Mouse (Mus musculus) neural tube, embryonic 12.5 days (tissue): ENCODE measurements at regions not wholly inside any gene's neighbourhood (a gene's known extent, or its start where the extent isn't known, plus 50 kb on each side); places are given as distances from the start of the nearest gene placed in this dataset.

ENCODE experiments used
- ATAC-seq: fragments of 200-750 bp; cut with Nextera tagmentation; 2 replicates; pipeline ENCODE4 v1.8.0; 2017; ENCODE audit warnings: low read depth, mild to moderate bottlenecking, moderate TSS enrichment, moderate library complexity; ENCODE audit not compliant: low FRiP score
- H3K27ac ChIP-seq: fragments of 300-500 bp; sonication (generic); 2 replicates; pipeline ENCODE4 v1.5.1; 2016
- H3K27me3 ChIP-seq: fragments of 300-500 bp; sonication (generic); replicated peaks from 2 replicates; pipeline ENCODE4 v1.6.1; 2016; ENCODE audit warnings: mild to moderate bottlenecking
- H3K36me3 ChIP-seq: fragments of 300-500 bp; sonication (generic); 2 replicates; pipeline ENCODE4 v1.6.1; 2016; ENCODE audit warnings: mild to moderate bottlenecking
- H3K4me1 ChIP-seq: fragments of 300-500 bp; sonication (generic); 2 replicates; pipeline ENCODE4 v1.6.1; 2016
- H3K4me2 ChIP-seq: fragments of 300-500 bp; sonication (generic); replicated peaks from 2 replicates; pipeline ENCODE4 v1.6.1; 2016; ENCODE audit warnings: mild to moderate bottlenecking
- H3K4me3 ChIP-seq: fragments of 300-500 bp; sonication (generic); 2 replicates; pipeline ENCODE4 v1.5.1; 2016
- H3K9ac ChIP-seq: fragments of 300-500 bp; sonication (generic); 2 replicates; pipeline ENCODE4 v1.6.1; 2016; ENCODE audit warnings: mild to moderate bottlenecking
- H3K9me3 ChIP-seq: fragments of 300-500 bp; sonication (generic); 2 replicates; pipeline ENCODE4 v1.6.1; 2016; ENCODE audit warnings: mild to moderate bottlenecking
- whole genome bisulfite sequencing: fragments of 180-500 bp; shearing (Covaris S2); methylation state at CpG from one replicate; pipeline ENCODE4 v1.1.7; 2016; 5-methylcytosine and 5-hydroxymethylcytosine counted together

GRCm38 (mm10) chr6:117573371-117573770 lies 267.6 kb upstream of the Zfp637 start:
- Histone ChIP-seq H3K36me3 (no peaks in the 10 kb centered on the region), H3K9me3 (no peaks in the 10 kb centered on the region), H3K4me1 (no peaks in the 10 kb centered on the region), H3K27me3 (no peaks in the 10 kb centered on the region), H3K27ac (no peak overlapping the region), H3K4me2 (no peak overlapping the region), H3K9ac (no peak overlapping the region), H3K4me3 (no peak overlapping the region)
- 95% methylated on average over 8 of the region's 8 CpGs for WGBS
- ATAC-seq, result no peak

GRCm38 (mm10) chr6:117574146-117574545 lies 266.8 kb upstream of the Zfp637 start:
- no peak for ATAC-seq
- H3K4me1 ChIP-seq, result no peaks in the 10 kb centered on the region

GRCm38 (mm10) chr6:117575057-117575456 lies 265.9 kb upstream of the Zfp637 start:
- 0 out of 2 replicates have a peak, but pooled peaks have one; percentile 50 for ATAC-seq
- Histone ChIP-seq H3K27ac (no peak overlapping the region), H3K27me3 (no peaks in the 10 kb centered on the region), H3K9ac (no peak overlapping the region), H3K4me1 (no peaks in the 10 kb centered on the region), H3K4me3 (no peak overlapping the region), H3K9me3 (no peaks in the 10 kb centered on the region), H3K36me3 (no peaks in the 10 kb centered on the region), H3K4me2 (no peak overlapping the region)
- WGBS, result 55% methylated on average over 5 of the region's 5 CpGs

More at GRCm38 (mm10) chr6:117574146-117574545, 266.8 kb upstream of the Zfp637 start:
- no peaks in the 10 kb centered on the region for H3K9me3 ChIP-seq
- no peaks in the 10 kb centered on the region for H3K27me3 ChIP-seq
- no peak overlapping the region for H3K4me2 ChIP-seq
- 85% methylated on average over 10 of the region's 10 CpGs for WGBS
- no peaks in the 10 kb centered on the region for H3K36me3 ChIP-seq
- H3K4me3 ChIP-seq, result no peak overlapping the region
- H3K27ac ChIP-seq, result no peak overlapping the region
- H3K9ac ChIP-seq, result no peak overlapping the region

GRCm38 (mm10) chr6:117576021-117576420 lies 265.0 kb upstream of the Zfp637 start:
- 90% methylated on average over 9 of the region's 9 CpGs for WGBS

GRCm38 (mm10) chr6:117577539-117578521 lies 263.1 kb upstream of the Zfp637 start:
- H3K27ac ChIP-seq, result no peak overlapping the region
- no peak overlapping the region for H3K4me2 ChIP-seq
- no peaks in the 10 kb centered on the region for H3K4me1 ChIP-seq
- no peaks in the 10 kb centered on the region for H3K9me3 ChIP-seq
- H3K9ac ChIP-seq, result no peak overlapping the region
- no peaks in the 10 kb centered on the region for H3K27me3 ChIP-seq
- no peak overlapping the region for H3K4me3 ChIP-seq
- no peak for ATAC-seq
- no peaks in the 10 kb centered on the region for H3K36me3 ChIP-seq
- WGBS, result 83% methylated on average over 10 of the region's 10 CpGs

More at GRCm38 (mm10) chr6:117576021-117576420, 265.0 kb upstream of the Zfp637 start:
- ATAC-seq, result no peak
- no peaks in the 10 kb centered on the region for H3K27me3 ChIP-seq
- H3K4me3 ChIP-seq, result no peak overlapping the region
- no peak overlapping the region for H3K9ac ChIP-seq
- H3K36me3 ChIP-seq, result no peaks in the 10 kb centered on the region
- no peak overlapping the region for H3K27ac ChIP-seq
- H3K4me1 ChIP-seq, result no peaks in the 10 kb centered on the region
- no peaks in the 10 kb centered on the region for H3K9me3 ChIP-seq
- no peak overlapping the region for H3K4me2 ChIP-seq

- Histone ChIP-seq H3K4me3 (no peak overlapping the region), H3K4me2 (no peak overlapping the region), H3K9ac (no peak overlapping the region), H3K4me1 (no peaks in the 10 kb centered on the region), H3K9me3 (no peaks in the 10 kb centered on the region), H3K27me3 (no peaks in the 10 kb centered on the region), H3K27ac (no peak overlapping the region), H3K36me3 (no peaks in the 10 kb centered on the region)
- 73% methylated on average over 2 of the region's 2 CpGs for WGBS
- ATAC-seq, result no peak
These were observed 260.0 kb upstream of the Zfp637 start for GRCm38 (mm10) chr6:117580951-117581350.

- Histone ChIP-seq H3K4me3 (no peak overlapping the region), H3K9me3 (no peaks in the 10 kb centered on the region), H3K4me2 (no peak overlapping the region), H3K4me1 (no peaks in the 10 kb centered on the region), H3K9ac (no peak overlapping the region), H3K36me3 (no peaks in the 10 kb centered on the region), H3K27ac (no peak overlapping the region), H3K27me3 (no peaks in the 10 kb centered on the region)
- no peak for ATAC-seq
- WGBS, result 92% methylated on average over 11 of the region's 11 CpGs
These were observed 257.9 kb upstream of the Zfp637 start for GRCm38 (mm10) chr6:117583121-117583520.

GRCm38 (mm10) chr6:117584563-117584962 lies 256.4 kb upstream of the Zfp637 start:
- Histone ChIP-seq H3K9ac (no peak overlapping the region), H3K4me1 (no peaks in the 10 kb centered on the region), H3K4me2 (no peak overlapping the region), H3K27me3 (no peaks in the 10 kb centered on the region), H3K4me3 (no peak overlapping the region), H3K36me3 (no peaks in the 10 kb centered on the region), H3K9me3 (no peaks in the 10 kb centered on the region), H3K27ac (no peak overlapping the region)
- ATAC-seq, result no peak
- WGBS, result 89% methylated on average over 5 of the region's 5 CpGs

GRCm38 (mm10) chr6:117596166-117596840 lies 244.7 kb upstream of the Zfp637 start:
- no peak for ATAC-seq
- 82% methylated on average over 8 of the region's 8 CpGs for WGBS
- no peak overlapping the region for H3K4me2 ChIP-seq
- no peak overlapping the region for H3K4me3 ChIP-seq
- no peak overlapping the region for H3K27ac ChIP-seq
- H3K27me3 ChIP-seq, result no peaks in the 10 kb centered on the region
- H3K4me1 ChIP-seq, result no peaks in the 10 kb centered on the region
- no peak overlapping the region for H3K9ac ChIP-seq
- no peaks in the 10 kb centered on the region for H3K36me3 ChIP-seq
- no peaks in the 10 kb centered on the region for H3K9me3 ChIP-seq

- Histone ChIP-seq H3K4me1 (no peaks in the 10 kb centered on the region), H3K9me3 (peaks cover 8% of the 10 kb centered on the region; the same call in 1 of the 2 replicates), H3K4me2 (no peak overlapping the region), H3K9ac (no peak overlapping the region), H3K27me3 (no peaks in the 10 kb centered on the region), H3K4me3 (no peak overlapping the region), H3K36me3 (no peaks in the 10 kb centered on the region), H3K27ac (no peak overlapping the region)
- no peak for ATAC-seq
- WGBS, result 86% methylated on average over 2 of the region's 2 CpGs
These were observed 236.1 kb upstream of the Zfp637 start for GRCm38 (mm10) chr6:117604834-117605233.

- Histone ChIP-seq H3K4me2 (no peak overlapping the region), H3K27me3 (no peaks in the 10 kb centered on the region), H3K9me3 (peaks cover 8% of the 10 kb centered on the region; the same call in 1 of the 2 replicates), H3K27ac (no peak overlapping the region), H3K4me3 (no peak overlapping the region), H3K4me1 (no peaks in the 10 kb centered on the region), H3K9ac (no peak overlapping the region), H3K36me3 (no peaks in the 10 kb centered on the region)
- WGBS, result 69% methylated on average over 4 of the region's 4 CpGs
- ATAC-seq, result no peak
These were observed 235.3 kb upstream of the Zfp637 start for GRCm38 (mm10) chr6:117605685-117606084.

- Histone ChIP-seq H3K36me3 (no peaks in the 10 kb centered on the region), H3K4me1 (no peaks in the 10 kb centered on the region), H3K9ac (no peak overlapping the region), H3K4me3 (no peak overlapping the region), H3K9me3 (peaks cover 8% of the 10 kb centered on the region; the same call in 1 of the 2 replicates), H3K4me2 (no peak overlapping the region), H3K27me3 (no peaks in the 10 kb centered on the region), H3K27ac (no peak overlapping the region)
- WGBS, result 90% methylated on average over 6 of the region's 6 CpGs
- ATAC-seq, result no peak
These were observed 234.8 kb upstream of the Zfp637 start for GRCm38 (mm10) chr6:117606211-117606610.
